Mouse (Mus musculus) inflammation-experienced regulatory T-cells (primary cell): ENCODE measurements around the gene Nono. TPM values are rescaled to one million over a fixed set of nuclear protein-coding genes. Genes with fewer than 3 reads are reported as not detected.

Experiments
- polyA plus RNA-seq, 2 experiments: library from polyadenylated mRNA; unstranded; fragments of 100-300 nt; shearing (Covaris generic); gene quantifications; one replicate each; pipeline ENCODE4 v1.2.1; 2017

The Nono gene
- 100 to 1,000 TPM; 255 to 264 TPM for polyA plus RNA-seq

DNA sequence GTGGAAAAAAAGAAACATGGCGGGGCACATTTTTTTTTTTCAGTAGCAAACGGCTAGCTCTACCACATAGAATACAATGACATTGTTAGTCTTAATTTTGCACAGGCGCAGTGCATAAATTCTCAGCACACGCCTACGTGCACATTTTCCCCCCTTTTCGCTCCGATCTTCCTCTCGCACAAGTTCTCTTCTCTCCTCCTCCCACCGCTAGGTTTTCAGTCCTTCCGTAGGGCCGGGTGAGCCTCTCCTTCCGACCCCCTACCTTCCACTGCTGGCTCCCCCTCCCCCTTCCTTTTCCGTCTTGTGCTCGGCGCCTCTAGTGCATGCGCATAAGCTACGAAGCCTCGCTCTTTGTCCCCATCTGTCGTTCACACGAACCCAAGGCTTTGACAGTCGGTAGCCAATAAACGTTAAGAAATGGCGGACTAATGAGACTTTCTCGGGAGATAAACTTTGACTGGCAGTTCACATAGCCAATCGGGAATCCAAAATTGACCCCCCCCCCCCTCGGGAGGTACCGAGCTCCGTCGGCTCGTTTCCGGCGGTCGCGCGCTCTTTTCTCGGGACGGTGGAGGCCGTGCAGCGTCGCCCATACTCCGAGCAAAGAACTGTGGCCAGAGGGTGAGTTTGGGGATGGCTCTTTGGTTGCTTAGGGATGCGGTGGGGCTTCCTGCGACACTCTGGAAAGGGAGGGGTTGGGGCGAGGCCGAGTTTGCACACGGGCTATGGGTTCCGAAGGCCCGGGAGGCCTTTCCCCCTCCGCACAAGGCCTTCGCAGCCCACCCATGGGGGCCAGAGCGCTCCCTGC is at the start of gene Nono:
Gene Nono (plus strand): TSS at position 177 of the 808 bp plus-strand sequence.

DNA sequence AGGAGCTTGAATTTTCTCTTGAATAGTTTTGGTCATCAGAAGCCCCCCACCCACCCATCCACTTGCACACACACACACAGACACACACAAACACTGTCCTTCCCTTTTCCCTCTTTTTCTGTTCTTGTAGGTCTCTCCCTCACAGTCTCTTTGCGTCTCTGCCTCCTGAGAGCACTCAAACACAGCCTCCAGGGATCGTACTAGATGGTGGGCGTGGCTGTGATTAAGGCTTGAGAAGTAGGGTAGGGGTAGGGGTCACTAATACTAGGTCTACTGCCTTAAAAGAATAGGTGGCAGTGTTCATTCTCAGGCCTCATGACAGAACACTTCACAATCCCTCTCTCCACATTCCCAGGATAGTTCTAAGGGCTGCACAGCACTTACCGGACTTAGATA is 8.4 kb upstream of the Nono start, which contains the start of gene Zmym3:
Gene Zmym3 (minus strand): TSS at position 150 of the 396 bp plus-strand sequence.

DNA sequence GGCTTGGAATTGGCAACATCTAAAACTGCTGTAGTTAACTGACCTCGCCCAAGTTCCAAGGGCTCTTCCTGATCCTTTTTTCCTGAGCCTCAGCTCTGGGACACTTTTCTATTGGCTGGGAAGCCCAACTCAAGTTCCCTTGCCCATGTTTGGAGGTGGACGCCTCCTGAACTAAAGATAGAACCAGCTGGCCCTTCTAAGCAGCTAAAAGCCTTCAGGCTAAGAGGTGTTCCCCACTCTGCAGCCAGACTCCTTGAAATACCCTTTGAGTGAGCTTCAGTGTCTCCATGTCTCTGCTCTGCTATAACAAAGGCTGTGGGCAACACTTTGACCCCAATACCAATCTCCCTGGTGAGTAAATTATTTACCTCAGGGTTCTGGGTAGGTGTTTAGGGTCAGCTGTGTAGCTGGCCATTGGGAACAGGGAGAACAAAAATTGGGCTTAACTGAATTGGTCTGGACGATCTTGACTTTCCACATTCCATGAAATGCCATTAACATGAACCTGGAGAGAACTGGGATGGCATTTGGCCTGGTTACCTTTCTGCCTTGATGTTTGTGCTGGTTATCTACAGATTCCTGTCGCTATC is 19.9 kb downstream of the Nono start, which contains the start of gene Itgb1bp2:
Gene Itgb1bp2 (plus strand): TSS at position 203 of the 590 bp plus-strand sequence.

Other genes starting within 250 kb of the Nono start
- gene Snx12, start 206.8 kb upstream of the Nono start, polyA plus RNA-seq = 10 to 100 TPM; 50.9 to 59.3 TPM
- gene Foxo4, start 174.8 kb upstream of the Nono start, polyA plus RNA-seq = 1 to 10 TPM; 1.6 to 2.1 TPM
- gene Gm614, start 165.3 kb upstream of the Nono start, polyA plus RNA-seq = 1 to 10 TPM; 2.3 to 3.2 TPM
- 1,000 to 10,000 TPM; 1,499 to 1,719 TPM for gene Il2rg, start 161.1 kb upstream of the Nono start, polyA plus RNA-seq
- not detected for gene Gm20489, start 160.3 kb upstream of the Nono start, polyA plus RNA-seq
- 10 to 100 TPM; 69.3 to 84.3 TPM for gene Med12, start 155.3 kb upstream of the Nono start, polyA plus RNA-seq
- gene Nlgn3, start 130.2 kb upstream of the Nono start, polyA plus RNA-seq = 1 to 10 TPM in 1 of 2 experiments, under 1 TPM in 1; 0.06 to 1.8 TPM
- gene Gjb1, start 52.9 kb upstream of the Nono start, polyA plus RNA-seq = under 1 TPM in 1 of 2 experiments, not detected in 1; 0.95 TPM
- gene Zmym3, start 8.5 kb upstream of the Nono start, polyA plus RNA-seq = 10 to 100 TPM; 14.1 to 15.4 TPM
- under 1 TPM in 1 of 2 experiments, not detected in 1; 0.39 TPM for gene Itgb1bp2, start 19.8 kb downstream of the Nono start, polyA plus RNA-seq
- 10 to 100 TPM; 20.8 to 24.0 TPM for gene Taf1, start 103.4 kb downstream of the Nono start, polyA plus RNA-seq
- gene Ogt, start 210.7 kb downstream of the Nono start, polyA plus RNA-seq = 100 to 1,000 TPM; 243 to 257 TPM